Mouse (Mus musculus) liver, postnatal 0 days (tissue): ENCODE data around the gene Hist1h2af.

Experiments
- CTCF ChIP-seq: sonication (generic); IDR thresholded peaks from 2 replicates; pipeline ENCODE4 v1.5.1; 2016; ENCODE audit warnings: antibody characterized with exemption, low read depth
- EP300 ChIP-seq: IDR thresholded peaks from 2 replicates; pipeline ENCODE4 v1.6.1; 2016; ENCODE audit warnings: antibody characterized with exemption, low read depth, mild to moderate bottlenecking

DNA sequence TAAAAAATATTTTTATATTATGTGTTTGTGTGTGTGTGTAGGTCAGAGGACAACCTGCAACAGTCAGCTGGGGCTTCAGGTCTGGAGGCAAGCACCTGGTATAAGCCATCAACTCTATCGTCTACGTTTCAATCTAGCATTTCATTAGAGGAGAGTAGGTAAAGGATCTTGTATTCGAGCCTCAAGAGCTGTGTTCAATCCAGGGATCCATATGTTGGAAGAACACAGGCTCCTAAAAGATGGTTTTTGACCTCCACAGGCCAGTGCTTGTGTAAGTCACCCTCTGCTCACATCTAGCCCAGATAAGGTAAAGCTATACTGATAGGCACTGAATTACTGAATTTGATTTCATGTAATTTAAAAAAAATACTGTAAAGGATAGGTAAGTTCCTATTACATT is 23.2 kb downstream of the Hist1h2af start:
- no peak for TF ChIP-seq CTCF
- no peak for TF ChIP-seq EP300
